Mouse (Mus musculus) MEL (cell line): ENCODE data around the gene Srxn1. TPM values are rescaled to one million over a fixed set of nuclear protein-coding genes. Genes with fewer than 3 reads are reported as not detected.

ENCODE experiments used
- DNase-seq: peaks from one replicate; pipeline ENCODE4 v3.0.0; 2011; ENCODE audit warnings: low read depth, low spot score
- H3K27ac ChIP-seq: 2 replicates; pipeline ENCODE4 v1.5.1; 2012; ENCODE audit warnings: low read depth, mild to moderate bottlenecking, control low read depth, low read length, moderate library complexity; ENCODE audit not compliant: control insufficient read depth
- H3K27me3 ChIP-seq, 2 experiments: fragments of 150-350 bp in 1 of 2; sonication (generic) in 1 of 2; 2 replicates each; pipeline ENCODE4 v1.6.1; 2012; ENCODE audit warnings: low read length in 2 of 2, mild to moderate bottlenecking in 2 of 2, improper control_type of control experiment in 1 of 2, moderate library complexity in 1 of 2; ENCODE audit not compliant: insufficient read depth in 2 of 2, control insufficient read depth in 1 of 2
- H3K36me3 ChIP-seq, 2 experiments: 2 replicates each; pipeline ENCODE4 v1.6.1; 2012 to 2014; ENCODE audit warnings: low read length in 2 of 2, improper control_type of control experiment in 1 of 2, inconsistent platforms in 1 of 2, mild to moderate bottlenecking in 1 of 2; ENCODE audit not compliant: insufficient read depth in 2 of 2, control insufficient read depth in 1 of 2
- H3K4me1 ChIP-seq, 2 experiments: fragments of 150-350 bp in 1 of 2; sonication (generic) in 1 of 2; 2 replicates each; pipeline ENCODE4 v1.6.1; 2012; ENCODE audit warnings: low read length in 2 of 2, improper control_type of control experiment in 1 of 2, mild to moderate bottlenecking in 1 of 2; ENCODE audit not compliant: insufficient read depth in 2 of 2, control insufficient read depth in 1 of 2
- H3K4me3 ChIP-seq, 2 experiments: fragments of 150-350 bp in 1 of 2; sonication (generic) in 1 of 2; 2 replicates each; pipeline ENCODE4 v1.5.1; 2012; ENCODE audit warnings: low read depth in 2 of 2, low read length in 2 of 2, mild to moderate bottlenecking in 2 of 2, moderate library complexity in 2 of 2, control low read depth in 1 of 2, improper control_type of control experiment in 1 of 2; ENCODE audit not compliant: control insufficient read depth in 1 of 2, insufficient read depth in 1 of 2
- H3K79me2 ChIP-seq: 2 replicates; pipeline ENCODE4 v1.6.1; 2012; ENCODE audit warnings: mild to moderate bottlenecking, low read length, moderate library complexity; ENCODE audit not compliant: control insufficient read depth, poor library complexity, insufficient read depth
- H3K9ac ChIP-seq: 2 replicates; pipeline ENCODE4 v1.6.1; 2012; ENCODE audit warnings: low read depth, mild to moderate bottlenecking, control low read depth, low read length, moderate library complexity; ENCODE audit not compliant: control insufficient read depth, poor library complexity, severe bottlenecking
- H3K9me3 ChIP-seq: fragments of 150-350 bp; sonication (generic); replicated peaks from 2 replicates; pipeline ENCODE4 v1.6.1; 2012; ENCODE audit warnings: mild to moderate bottlenecking, low read length, improper control_type of control experiment, moderate library complexity; ENCODE audit not compliant: insufficient read depth
- BHLHE40 ChIP-seq: IDR thresholded peaks from 2 replicates; pipeline ENCODE4 v1.6.1; 2012; ENCODE audit warnings: low read depth, mild to moderate bottlenecking, inconsistent platforms, low read length, improper control_type of control experiment, borderline replicate concordance
- E2F4 ChIP-seq: IDR thresholded peaks from 2 replicates; pipeline ENCODE4 v1.6.1; 2011; ENCODE audit warnings: low read depth, low read length, improper control_type of control experiment, borderline replicate concordance
- ETS1 ChIP-seq: IDR thresholded peaks from 2 replicates; pipeline ENCODE4 v1.6.1; 2012; ENCODE audit warnings: low read depth, mild to moderate bottlenecking, inconsistent platforms, low read length, improper control_type of control experiment, moderate library complexity
- JUND ChIP-seq: IDR thresholded peaks from 2 replicates; pipeline ENCODE4 v1.6.1; 2011; ENCODE audit warnings: low read depth, mild to moderate bottlenecking, improper control_type of control experiment, low read length
- KAT2A ChIP-seq: conservative IDR thresholded peaks from 2 replicates; pipeline ENCODE4 v1.6.1; 2012; ENCODE audit warnings: low read depth, low read length, improper control_type of control experiment, inconsistent platforms
- MAX ChIP-seq: IDR thresholded peaks from 2 replicates; pipeline ENCODE4 v1.6.1; 2011; ENCODE audit warnings: low read length, improper control_type of control experiment
- MAZ ChIP-seq: IDR thresholded peaks from 2 replicates; pipeline ENCODE4 v1.6.1; 2012; ENCODE audit warnings: low read depth, mild to moderate bottlenecking, inconsistent platforms, low read length, improper control_type of control experiment
- MEF2A ChIP-seq: IDR thresholded peaks from 2 replicates; pipeline ENCODE4 v1.6.1; 2014; ENCODE audit warnings: low read depth, mild to moderate bottlenecking, inconsistent platforms, low read length, improper control_type of control experiment; ENCODE audit not compliant: poor library complexity, insufficient replicate concordance, severe bottlenecking; ENCODE audit errors: extremely low read depth
- MYB ChIP-seq: IDR thresholded peaks from 2 replicates; pipeline ENCODE4 v1.6.1; 2011; ENCODE audit warnings: mild to moderate bottlenecking, low read depth, low read length, improper control_type of control experiment
- POLR2AphosphoS5 ChIP-seq: IDR thresholded peaks from 2 replicates; pipeline ENCODE4 v1.6.1; 2012; ENCODE audit warnings: low read depth, borderline replicate concordance, mild to moderate bottlenecking, inconsistent platforms, low read length, moderate library complexity, mixed read lengths
- RAD21 ChIP-seq: IDR thresholded peaks from 2 replicates; pipeline ENCODE4 v1.6.1; 2011; ENCODE audit warnings: mild to moderate bottlenecking, low read depth, low read length, improper control_type of control experiment
- RCOR1 ChIP-seq: IDR thresholded peaks from 2 replicates; pipeline ENCODE4 v1.6.1; 2012; ENCODE audit warnings: low read depth, mild to moderate bottlenecking, inconsistent platforms, low read length, improper control_type of control experiment
- SIN3A ChIP-seq: IDR thresholded peaks from 2 replicates; pipeline ENCODE4 v1.6.1; 2012; ENCODE audit warnings: low read length, improper control_type of control experiment, inconsistent platforms
- UBTF ChIP-seq: IDR thresholded peaks from 2 replicates; pipeline ENCODE4 v1.6.1; 2012; ENCODE audit warnings: low read depth, mild to moderate bottlenecking, inconsistent platforms, low read length, improper control_type of control experiment, moderate library complexity, borderline replicate concordance; ENCODE audit not compliant: insufficient read depth
- ZKSCAN1 ChIP-seq: IDR thresholded peaks from 2 replicates; pipeline ENCODE4 v1.6.1; 2012; ENCODE audit warnings: low read depth, mild to moderate bottlenecking, inconsistent platforms, low read length, improper control_type of control experiment, moderate library complexity
- polyA plus RNA-seq, 2 experiments: library from polyadenylated mRNA; stranded (reverse) in 1 of 2; unstranded in 1 of 2; fragments of >175 nt in 1 of 2; fragments of >200 nt in 1 of 2; gene quantifications; 2 replicates each; pipeline versions ENCODE4 v1.2.1 to v1.2.4; 2012; ENCODE audit warnings: low replicate concordance in 2 of 2, low read depth in 1 of 2; ENCODE audit not compliant: insufficient read length in 2 of 2, insufficient read depth in 1 of 2, missing spikeins in 1 of 2
- total RNA-seq: library from RNA; depleted of rRNA; stranded (reverse); fragments of 300-350 nt; gene quantifications from 2 replicates; pipeline ENCODE4 v1.2.3, GENCODE M21; 2012

Gene Srxn1
- total and polyA plus RNA-seq, 3 experiments = 31.3 to 48.6 TPM; not detected in 1

DNA sequence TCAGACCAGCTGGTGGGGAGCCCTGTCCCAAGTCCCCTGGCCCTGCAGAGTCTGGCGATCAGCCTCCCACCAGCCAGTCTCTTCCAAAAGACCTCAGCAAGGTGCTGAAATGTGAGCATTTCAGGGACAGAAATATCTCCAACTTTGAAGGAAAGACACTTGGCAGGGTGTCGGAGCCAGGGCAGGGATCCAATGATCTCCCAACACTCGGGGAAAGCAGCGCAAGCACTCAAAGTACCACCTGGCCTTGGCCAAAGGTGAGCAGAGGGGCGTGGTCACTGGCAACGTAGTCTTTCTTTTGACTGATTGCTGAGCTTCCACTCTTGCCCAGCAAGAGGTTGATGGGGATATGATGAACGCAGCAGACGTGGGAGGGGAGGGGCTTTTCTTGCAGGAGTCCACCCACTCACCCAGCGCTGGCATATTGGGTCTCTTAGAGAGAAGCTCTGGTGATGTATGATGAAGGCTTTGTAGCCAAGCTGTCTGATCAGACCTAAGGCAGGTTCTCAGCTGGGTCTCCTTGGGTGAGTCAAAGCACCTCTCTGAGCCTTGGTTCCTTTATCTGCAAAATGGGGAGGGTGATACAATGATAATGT, 29.9 kb upstream of the Srxn1 start:
- Histone ChIP-seq H3K9me3 (no peaks in the 10 kb centered on the region), H3K27me3 (peaks cover 9 to 13% of the 10 kb centered on the region in 2 experiments)

DNA sequence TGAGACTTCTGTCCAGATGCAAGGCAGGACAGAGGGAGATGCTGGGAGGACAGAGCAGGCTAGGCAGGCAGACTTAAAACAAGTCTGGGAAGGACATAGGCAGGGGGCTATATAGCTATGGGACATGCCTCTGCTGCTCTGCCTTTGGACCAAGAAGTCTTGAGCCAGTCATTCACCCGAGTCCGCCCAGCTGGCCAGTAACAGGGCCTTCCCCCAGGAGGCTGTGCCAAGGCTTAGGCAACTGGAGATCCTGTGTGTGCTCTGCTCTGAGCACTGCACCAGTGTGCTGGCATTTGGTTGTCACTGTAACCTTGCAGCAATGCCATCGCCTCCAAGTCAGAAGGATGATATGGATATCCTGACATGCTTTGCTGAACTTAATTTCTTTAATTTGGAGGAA, 28.0 kb upstream of the Srxn1 start:
- no peak overlapping the region for H3K9ac ChIP-seq
- H3K36me3 ChIP-seq = no peaks in the 10 kb centered on the region
- H3K27ac ChIP-seq = no peak overlapping the region
- TF ChIP-seq MYB (no peak), RCOR1 (no peak)
- no peaks in the 10 kb centered on the region for H3K4me1 ChIP-seq
- H3K4me3 ChIP-seq = no peak overlapping the region
- DNase-seq = no peak
- peaks cover 8 to 13% of the 10 kb centered on the region in 2 experiments for H3K27me3 ChIP-seq
- H3K9me3 ChIP-seq = no peaks in the 10 kb centered on the region
- H3K79me2 ChIP-seq = no peaks in the 10 kb centered on the region

More for the DNA sequence above, 29.9 kb upstream of the Srxn1 start:
- no peak for DNase-seq
- no peaks in the 10 kb centered on the region for H3K79me2 ChIP-seq
- TF ChIP-seq SIN3A (no peak), RAD21 (no peak), UBTF (no peak), MEF2A (no peak), JUND (no peak), ZKSCAN1 (no peak), KAT2A (no peak), MAZ (no peak), BHLHE40 (no peak), MAX (no peak), E2F4 (no peak), ETS1 (no peak), POLR2AphosphoS5 (no peak)
- H3K36me3 ChIP-seq = no peaks in the 10 kb centered on the region
- H3K4me1 ChIP-seq = no peaks in the 10 kb centered on the region
- H3K9ac ChIP-seq = no peak overlapping the region
- H3K27ac ChIP-seq = no peak overlapping the region
- no peak overlapping the region for H3K4me3 ChIP-seq
